Mouse (Mus musculus): ENCODE data around the gene Il10. TPM values are rescaled to one million over a fixed set of nuclear protein-coding genes. Genes with fewer than 3 reads are reported as not detected.

The Il10 gene
- total RNA-seq (2021): not detected
- long read RNA-seq, experiment 1: 0 reads
- long read RNA-seq, experiment 2: 0 reads

GRCm38 (mm10) chr1:131019492-131020098 is at the start of gene Il10:
Il10 (plus strand) TSS chr1:131019845.
- no peak for DNase-seq
- intact Hi-C loops (cut with DNase I): no loop called here

GRCm38 (mm10) chr1:130979455-130979854 is 40.2 kb upstream of the Il10 start:
- peak; percentile 23 to 63 for DNase-seq

GRCm38 (mm10) chr1:130984441-130984840 is 35.2 kb upstream of the Il10 start:
- intact Hi-C loops (cut with DNase I): loop anchor here (10.0 kb wide), 1 partner anchor 130 kb away; no protein-coding TSS in a partner anchor
- no peak for DNase-seq

More at GRCm38 (mm10) chr1:130979455-130979854, 40.2 kb upstream of the Il10 start:
- intact Hi-C loops (cut with DNase I): loop anchor here (1.0 kb wide), 1 partner anchor 102 kb away; no protein-coding TSS in a partner anchor

- no peak for DNase-seq
- intact Hi-C loops (cut with DNase I): loop anchor here (5.0 to 10.0 kb wide), 2 partner anchors 65 to 128 kb away; no protein-coding TSS in a partner anchor
These were observed 32.6 kb upstream of the Il10 start for GRCm38 (mm10) chr1:130987001-130987400.

- intact Hi-C loops (cut with DNase I): loop anchor here (5.0 to 10.0 kb wide), 2 partner anchors 65 to 127 kb away; no protein-coding TSS in a partner anchor
- no peak for DNase-seq
These were observed 32.2 kb upstream of the Il10 start for GRCm38 (mm10) chr1:130987418-130987817.

DNA sequence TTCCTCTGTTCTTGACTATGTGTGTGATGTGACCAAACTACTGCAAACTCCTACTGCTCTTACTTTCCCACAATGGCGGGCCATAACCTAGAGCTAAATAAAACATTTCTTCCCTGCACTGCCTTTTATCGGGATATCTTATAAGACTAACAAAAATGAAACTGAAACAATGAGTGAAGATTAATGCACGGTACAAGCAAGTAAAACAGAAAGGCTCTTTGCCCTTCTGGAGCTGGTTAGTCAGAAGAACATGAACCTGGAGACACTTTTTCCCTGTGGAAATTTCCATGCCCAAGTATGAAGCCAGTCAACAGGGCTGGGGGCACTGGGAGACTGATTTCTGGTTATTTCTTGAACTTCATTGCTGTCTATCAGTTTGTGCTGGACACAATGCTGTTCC is 30.3 kb upstream of the Il10 start:
- intact Hi-C loops (cut with DNase I): loop anchor here (5.0 to 10.0 kb wide), 2 partner anchors 63 to 125 kb away; no protein-coding TSS in a partner anchor
- DNase-seq: no peak

GRCm38 (mm10) chr1:130990448-130990847 is 29.2 kb upstream of the Il10 start:
- intact Hi-C loops (cut with DNase I): no loop called here

DNA sequence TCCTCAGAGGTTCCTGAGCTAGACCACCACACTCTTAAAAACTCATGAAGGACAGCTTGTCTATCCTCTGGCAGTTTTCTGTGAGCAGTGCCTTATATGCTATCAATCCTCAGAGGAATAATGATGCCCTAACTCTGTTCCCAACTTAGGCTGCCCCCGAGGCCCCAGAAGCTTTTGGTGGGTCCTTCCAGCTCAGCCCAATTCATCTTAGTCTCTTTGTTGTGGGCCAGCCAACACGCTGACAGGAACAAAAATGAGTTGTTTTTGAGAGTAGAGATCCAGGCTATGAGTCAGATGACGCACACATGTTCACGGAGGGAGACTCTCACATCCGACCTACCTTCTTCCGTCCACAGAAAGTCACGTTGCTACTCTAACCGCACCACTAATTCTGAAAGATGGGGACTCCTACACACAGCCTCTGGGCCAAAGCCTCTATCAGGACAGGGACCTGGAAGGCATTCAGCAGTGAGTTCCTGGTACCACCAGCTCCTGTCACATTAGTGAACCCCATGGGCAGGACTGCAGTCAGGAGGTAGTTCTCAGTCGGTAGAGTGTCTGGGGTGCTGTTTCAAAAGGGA is 26.0 kb upstream of the Il10 start:
- intact Hi-C loops (cut with DNase I): no loop called here

More at GRCm38 (mm10) chr1:130990448-130990847, 29.2 kb upstream of the Il10 start:
- no peak for DNase-seq

DNA sequence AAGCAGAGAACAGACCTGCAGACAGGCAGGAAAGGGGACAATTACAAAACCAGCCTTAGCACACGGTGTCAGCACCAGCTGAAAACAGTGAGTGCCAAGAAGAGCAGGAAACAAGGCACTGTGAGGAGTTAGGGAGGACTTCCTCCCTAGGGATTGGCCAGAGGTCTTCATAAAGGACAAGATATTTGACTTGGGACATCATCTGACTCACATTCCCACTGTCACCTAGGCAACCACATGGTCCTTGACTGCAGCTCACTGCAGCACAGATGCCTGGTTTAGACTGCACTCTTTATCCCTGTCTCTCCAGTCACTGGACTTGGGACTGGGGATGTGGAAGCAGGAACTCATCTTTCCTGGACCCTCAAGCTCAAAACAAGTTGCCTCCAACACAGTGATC is 24.1 kb upstream of the Il10 start:
- DNase-seq: no peak
- intact Hi-C loops (cut with DNase I): no loop called here

More for the DNA sequence above, 26.0 kb upstream of the Il10 start:
- DNase-seq: no peak

GRCm38 (mm10) chr1:130996356-130996755 is 23.3 kb upstream of the Il10 start:
- intact Hi-C loops (cut with DNase I): no loop called here
- no peak for DNase-seq

DNA sequence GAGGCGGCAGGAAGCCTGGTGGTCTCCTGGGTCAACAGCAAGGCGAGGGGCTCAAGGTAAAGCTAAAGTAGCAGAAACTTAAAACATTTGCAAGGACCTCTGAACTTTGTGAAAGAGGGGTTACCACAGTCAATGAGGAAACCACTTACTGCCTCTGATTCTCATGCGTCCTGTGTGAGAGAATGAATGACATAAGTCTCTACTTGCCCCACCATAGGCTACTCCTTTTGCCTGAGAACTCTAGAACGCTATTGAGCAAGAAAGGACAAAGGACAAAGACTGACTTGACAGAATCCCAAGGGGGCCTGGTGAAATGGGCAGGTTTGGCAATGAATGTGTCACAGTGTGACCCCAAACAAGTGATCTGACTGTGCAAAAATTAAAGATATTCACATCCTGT is 22.2 kb upstream of the Il10 start:
- no peak for DNase-seq
- intact Hi-C loops (cut with DNase I): no loop called here

- intact Hi-C loops (cut with DNase I): no loop called here
- DNase-seq: no peak
These were observed 21.3 kb upstream of the Il10 start for GRCm38 (mm10) chr1:130998321-130998720.

- DNase-seq: no peak
- intact Hi-C loops (cut with DNase I): no loop called here
These were observed 19.9 kb upstream of the Il10 start for GRCm38 (mm10) chr1:130999708-131000107.

- intact Hi-C loops (cut with DNase I): no loop called here
These were observed 19.3 kb upstream of the Il10 start for GRCm38 (mm10) chr1:131000296-131000695.

DNA sequence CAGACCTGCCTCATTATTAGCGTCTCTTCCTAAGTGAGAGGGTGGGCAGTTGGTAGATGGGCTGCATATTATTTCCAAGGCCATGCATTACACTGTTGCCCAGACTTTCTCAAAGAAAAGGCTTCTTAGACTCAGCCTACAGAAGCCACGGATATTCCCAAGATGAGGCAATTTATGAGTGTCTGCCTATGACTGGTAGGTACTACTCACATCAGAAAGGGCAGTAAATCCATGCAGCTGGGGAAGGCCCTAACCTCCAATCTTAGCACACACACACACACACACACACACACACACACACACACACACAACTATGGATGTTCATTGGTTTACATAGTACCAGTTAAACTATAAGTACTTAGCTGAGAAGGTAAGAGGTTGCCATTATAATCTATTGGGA is 17.1 kb upstream of the Il10 start:
- no peak for DNase-seq
- intact Hi-C loops (cut with DNase I): no loop called here

More at GRCm38 (mm10) chr1:131000296-131000695, 19.3 kb upstream of the Il10 start:
- no peak for DNase-seq

GRCm38 (mm10) chr1:131003037-131003922 is 16.4 kb upstream of the Il10 start:
- DNase-seq: peak; percentile 19 to 42
- intact Hi-C loops (cut with DNase I): no loop called here

DNA sequence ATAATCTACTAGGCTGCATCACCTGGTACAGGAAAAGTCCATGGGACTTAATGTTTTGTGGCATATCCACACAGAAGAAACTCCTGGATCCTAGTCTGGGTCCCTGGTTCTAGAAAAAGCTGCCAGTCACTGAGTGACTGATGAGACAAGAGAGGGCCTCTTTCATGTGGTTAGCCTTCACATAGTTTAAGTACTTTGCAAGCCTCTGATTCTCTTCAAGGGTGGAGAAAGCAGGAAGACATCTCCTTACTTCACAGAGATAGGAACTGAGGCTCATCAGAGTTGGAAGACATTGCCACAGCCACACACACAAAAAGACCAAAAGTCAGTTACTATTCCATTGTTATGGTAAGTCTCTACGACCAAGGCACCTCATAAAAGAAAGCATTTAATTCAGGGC is 13.6 kb upstream of the Il10 start:
- no peak for DNase-seq
- intact Hi-C loops (cut with DNase I): no loop called here

DNA sequence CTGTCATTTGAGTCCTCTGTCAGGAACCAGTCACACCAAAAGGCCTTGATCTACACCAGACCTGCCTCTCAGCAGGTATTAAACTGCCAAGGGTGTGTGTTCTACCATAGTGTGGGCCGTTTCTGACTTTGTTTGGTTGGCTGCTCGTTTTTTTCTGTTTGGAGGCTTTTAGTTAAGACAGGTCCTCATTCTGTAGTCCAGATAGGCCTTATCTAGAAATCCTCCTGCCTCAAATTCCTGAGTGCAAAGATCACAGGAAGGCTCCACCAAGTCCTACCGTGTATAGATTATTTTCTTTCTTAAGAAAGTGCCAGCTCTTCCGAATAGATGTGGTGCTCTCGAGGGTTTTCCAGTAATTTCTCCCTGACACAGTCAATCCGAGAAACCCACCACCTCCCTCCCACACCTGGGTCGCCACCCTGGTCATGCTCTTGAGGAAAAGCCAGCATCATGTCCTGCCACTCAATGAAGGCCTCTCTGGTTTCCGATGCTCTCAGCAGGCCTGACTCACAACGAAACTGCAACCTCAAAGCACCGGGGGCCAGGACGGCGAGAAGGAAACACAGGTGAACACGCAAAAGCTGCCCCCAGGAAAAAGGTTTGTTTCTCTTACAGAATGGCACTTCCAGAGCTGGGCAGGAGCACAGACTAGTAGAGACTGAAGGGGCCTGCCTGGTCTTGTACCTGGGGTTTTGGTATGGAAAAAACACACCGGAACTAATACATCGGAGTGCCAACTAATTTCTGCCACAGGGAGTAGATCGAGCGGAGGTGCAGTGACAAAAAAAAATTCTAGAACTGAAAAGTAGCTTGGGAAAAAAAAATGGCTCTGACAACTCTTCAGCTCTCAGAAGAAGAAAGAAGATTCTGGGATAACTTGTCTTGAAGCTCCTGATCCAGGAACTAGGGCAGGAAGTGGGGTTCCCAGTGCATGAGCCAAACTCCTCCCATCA is 9.2 kb upstream of the Il10 start:
- intact Hi-C loops (cut with DNase I): no loop called here
- no peak for DNase-seq

DNA sequence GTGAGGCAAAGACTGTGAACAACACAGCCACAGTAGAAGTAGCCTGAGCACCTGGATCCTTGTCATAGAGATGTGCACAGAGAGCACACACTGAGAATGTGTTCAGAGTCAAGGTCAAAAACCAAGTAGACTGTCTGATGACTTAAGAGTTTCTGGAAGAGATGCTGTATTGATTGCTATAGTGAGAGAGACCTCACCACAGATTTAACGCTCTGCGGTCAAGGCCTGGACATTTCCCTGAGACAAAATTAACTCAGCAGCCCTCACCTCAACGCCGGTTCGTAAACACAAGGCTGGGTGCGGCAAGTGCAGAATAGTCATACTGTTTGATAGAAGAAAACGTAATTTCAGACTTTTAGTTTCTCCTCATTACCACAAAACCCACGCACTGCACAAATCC is 7.2 kb upstream of the Il10 start:
- DNase-seq: no peak
- intact Hi-C loops (cut with DNase I): no loop called here

- no peak for DNase-seq
- intact Hi-C loops (cut with DNase I): no loop called here
These were observed 5.7 kb upstream of the Il10 start for GRCm38 (mm10) chr1:131013926-131014325.
